Mouse (Mus musculus) ovary, adult 10 weeks (tissue): Measurements from ENCODE around the gene Tas2r124. TPM values are rescaled to one million over a fixed set of nuclear protein-coding genes. Genes with fewer than 3 reads are reported as not detected.

ENCODE experiments used
- polyA plus RNA-seq: library from polyadenylated mRNA; stranded (reverse); fragments of 350-450 nt; fragmentation: Illumina TruSeq; extraction: RNeasy Lipid Tissue Mini Kit (QIAGEN cat#74804); gene quantifications from one replicate; pipeline ENCODE4 v1.2.3, GENCODE M21; 2014

Tas2r124 gene
- polyA plus RNA-seq = not detected

DNA sequence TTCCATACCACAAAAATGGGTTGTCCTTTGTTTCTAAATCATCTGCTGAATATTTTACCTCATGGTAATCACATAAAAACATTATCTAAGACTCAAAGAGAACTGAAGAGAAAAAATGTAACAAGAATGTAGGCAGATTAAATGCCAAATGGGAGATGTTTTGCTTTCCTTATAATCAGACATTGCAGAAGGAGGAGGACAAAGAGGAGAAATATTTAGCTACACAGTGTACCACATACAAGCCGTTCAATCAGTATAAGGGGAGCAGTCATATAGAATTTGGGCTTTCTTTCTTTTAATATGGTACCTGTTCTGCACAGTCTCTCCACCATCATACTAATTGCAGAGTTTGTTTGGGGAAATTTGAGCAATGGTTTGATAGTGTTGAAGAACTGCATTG is at the start of gene Tas2r124:
TSS of gene Tas2r124 (plus strand) at position 301 of the 400 bp plus-strand sequence.

DNA sequence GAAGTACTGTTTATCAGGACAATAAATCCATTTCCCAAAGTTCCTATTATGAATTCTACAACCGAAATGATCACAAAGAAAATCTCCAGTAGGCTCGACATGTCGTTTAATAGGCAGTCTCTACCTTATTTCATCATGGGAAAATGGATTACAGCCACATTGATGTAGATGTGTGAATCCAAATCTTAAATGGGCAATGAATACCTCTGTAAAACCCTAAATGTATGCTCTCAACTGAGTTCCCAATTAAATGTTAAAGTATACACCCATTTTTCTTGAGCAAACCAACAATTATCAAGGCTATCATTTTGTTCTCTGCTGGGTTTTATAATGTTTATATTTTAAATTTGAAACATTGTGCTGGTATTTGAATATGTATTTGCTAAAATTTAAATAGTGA is 42.7 kb upstream of the Tas2r124 start, which contains the start of gene Tas2r122:
TSS of gene Tas2r122 (minus strand) at position 101 of the 400 bp plus-strand sequence.

DNA sequence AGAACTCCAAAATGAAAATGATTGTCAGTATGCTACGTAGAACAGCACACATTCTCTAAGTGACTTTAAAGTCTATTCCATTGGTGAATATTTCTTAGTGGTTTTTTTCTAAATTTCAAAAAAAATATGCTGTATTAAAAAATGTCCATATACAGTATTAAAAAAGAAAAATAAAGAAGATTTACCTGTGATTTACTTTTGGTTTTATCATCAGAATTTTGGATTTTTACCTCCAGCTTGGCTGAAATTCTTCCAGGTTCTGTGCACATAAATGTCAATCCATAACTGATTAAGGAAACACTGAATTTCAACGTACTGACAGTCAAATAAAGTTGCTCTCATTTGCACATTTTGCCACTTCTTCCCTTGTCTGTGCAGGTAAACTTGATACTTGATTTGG is 16.6 kb upstream of the Tas2r124 start, which contains the start of gene Tas2r115:
TSS of gene Tas2r115 (minus strand) at position 101 of the 400 bp plus-strand sequence.

DNA sequence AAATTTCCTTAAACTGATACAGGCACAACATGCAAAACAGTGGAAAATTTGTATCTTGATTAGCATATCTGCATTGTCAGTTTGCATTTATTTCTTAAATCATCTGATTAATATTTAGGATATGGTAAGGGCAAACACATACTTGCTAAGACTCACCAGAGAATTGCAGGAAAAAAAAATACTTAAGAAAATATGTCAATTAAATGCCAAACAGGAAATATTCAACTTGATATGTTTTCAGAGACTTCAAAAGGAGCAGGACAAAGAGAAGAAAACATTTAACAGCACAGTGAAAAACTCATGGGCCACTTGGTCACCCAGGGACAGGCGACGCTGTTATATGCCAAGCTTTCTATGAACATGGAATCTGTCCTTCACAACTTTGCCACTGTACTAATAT is 7.3 kb downstream of the Tas2r124 start, which contains the start of gene Tas2r102:
TSS of gene Tas2r102 (plus strand) at position 301 of the 400 bp plus-strand sequence.

DNA sequence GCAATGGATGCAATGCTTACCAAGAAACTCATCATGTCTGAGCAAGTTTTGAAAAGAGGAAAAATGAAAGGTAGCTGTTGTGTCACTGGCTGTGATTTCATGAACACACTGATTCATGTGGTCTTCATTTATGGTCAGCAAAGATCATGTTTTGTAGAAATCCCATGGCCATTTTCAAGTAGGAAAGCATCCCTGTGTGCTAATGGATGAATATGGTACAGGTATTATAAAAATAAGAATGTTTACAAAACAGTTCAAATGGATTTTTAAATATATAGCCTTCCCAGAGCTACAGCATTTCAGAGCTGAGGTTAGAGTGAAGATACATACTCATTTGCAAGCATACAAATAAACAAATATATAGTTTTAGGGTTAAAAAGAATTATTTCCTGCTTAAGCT is 23.5 kb downstream of the Tas2r124 start, which contains the start of gene Tas2r136:
TSS of gene Tas2r136 (minus strand) at position 101 of the 400 bp plus-strand sequence.

DNA sequence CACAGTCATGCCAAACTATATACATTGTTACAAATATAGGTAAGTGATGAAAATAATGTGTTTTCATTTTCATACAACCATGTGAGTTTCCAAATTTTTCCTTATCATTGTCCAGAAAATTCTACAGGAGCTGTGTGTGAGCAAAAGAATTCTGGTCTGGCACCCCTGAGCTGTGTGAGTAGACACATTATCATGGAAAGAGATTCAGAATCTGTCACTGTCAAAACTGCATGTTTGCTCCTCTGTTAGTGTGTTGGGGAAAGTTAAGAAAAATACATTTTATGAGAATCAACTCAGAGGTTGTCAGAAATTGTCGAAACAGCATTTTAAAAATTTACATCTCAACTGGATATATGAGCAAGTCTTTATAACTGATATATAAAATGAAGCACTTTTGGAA is 48.0 kb downstream of the Tas2r124 start, which contains the start of gene Tas2r117:
TSS of gene Tas2r117 (plus strand) at position 301 of the 400 bp plus-strand sequence.

Other genes starting within 250 kb of the Tas2r124 start
- not detected for gene Prh1, start 184.9 kb upstream of the Tas2r124 start, polyA plus RNA-seq
- gene Prp2, start 158.8 kb upstream of the Tas2r124 start, polyA plus RNA-seq = not detected
- gene A630073D07Rik, start 103.2 kb upstream of the Tas2r124 start, polyA plus RNA-seq = not detected
- gene Tas2r120, start 97.8 kb upstream of the Tas2r124 start, polyA plus RNA-seq = not detected
- gene Tas2r121, start 53.7 kb upstream of the Tas2r124 start, polyA plus RNA-seq = not detected
- not detected for gene Tas2r122, start 42.8 kb upstream of the Tas2r124 start, polyA plus RNA-seq
- gene Tas2r115, start 16.7 kb upstream of the Tas2r124 start, polyA plus RNA-seq = not detected
- gene Tas2r102, start 7.4 kb downstream of the Tas2r124 start, polyA plus RNA-seq = not detected
- not detected for gene Tas2r136, start 23.4 kb downstream of the Tas2r124 start, polyA plus RNA-seq
- not detected for gene Tas2r117, start 48.1 kb downstream of the Tas2r124 start, polyA plus RNA-seq
- not detected for gene Tas2r123, start 92.4 kb downstream of the Tas2r124 start, polyA plus RNA-seq
- not detected for gene Tas2r116, start 100.7 kb downstream of the Tas2r124 start, polyA plus RNA-seq
- not detected for gene Tas2r110, start 113.3 kb downstream of the Tas2r124 start, polyA plus RNA-seq
- gene Tas2r113, start 138.3 kb downstream of the Tas2r124 start, polyA plus RNA-seq = not detected
- gene Tas2r125, start 154.9 kb downstream of the Tas2r124 start, polyA plus RNA-seq = not detected
- not detected for gene Tas2r129, start 196.4 kb downstream of the Tas2r124 start, polyA plus RNA-seq
- gene Tas2r131, start 203.2 kb downstream of the Tas2r124 start, polyA plus RNA-seq = not detected
- not detected for gene Tas2r109, start 226.2 kb downstream of the Tas2r124 start, polyA plus RNA-seq